Mouse (Mus musculus) cortical plate, adult 2 months (tissue): ENCODE results near the gene Pcgf2.

ENCODE experiments used
- CTCF ChIP-seq: fragments of 200-500 bp; IDR thresholded peaks from 2 replicates; pipeline ENCODE4 v1.5.1; 2011; ENCODE audit warnings: mild to moderate bottlenecking, control low read depth, low read length; ENCODE audit not compliant: insufficient read depth; ENCODE audit errors: extremely low read depth
- POLR2A ChIP-seq: fragments of 200-500 bp; IDR thresholded peaks from 2 replicates; pipeline ENCODE4 v1.6.1; 2011; ENCODE audit warnings: mild to moderate bottlenecking, low read length, control low read depth; ENCODE audit not compliant: insufficient read depth; ENCODE audit errors: extremely low read depth

DNA sequence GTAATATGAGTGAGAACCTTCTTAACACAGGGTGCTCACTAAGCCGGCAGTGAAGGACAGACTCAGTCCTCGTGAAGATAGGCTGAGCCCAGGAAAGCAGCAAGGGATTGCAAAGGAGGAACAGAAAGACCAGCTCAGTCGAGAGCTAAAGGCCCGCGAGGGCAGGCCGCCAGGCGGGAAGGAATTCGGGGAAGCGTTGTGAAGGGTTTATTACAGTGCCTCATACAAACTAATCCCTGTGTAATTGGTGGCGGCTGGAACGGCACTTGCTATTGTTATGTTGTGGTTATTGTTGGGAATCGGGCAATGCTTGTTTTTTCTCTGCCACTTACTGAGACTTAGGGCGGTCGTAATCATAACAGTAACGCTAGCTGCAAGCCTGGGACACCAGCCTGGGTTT is 22.9 kb downstream of the Pcgf2 start:
- TF ChIP-seq CTCF (no peak), POLR2A (no peak)
